Mouse (Mus musculus) liver, embryonic 14.5 days (tissue): ENCODE results near the gene Gm48552. TPM values are rescaled to one million over a fixed set of nuclear protein-coding genes. Genes with fewer than 3 reads are reported as not detected.

ENCODE experiments used
- ATAC-seq: fragments of 200-750 bp; cut with Nextera tagmentation; 2 replicates; pipeline ENCODE4 v1.8.0; 2017; ENCODE audit warnings: moderate number of reproducible peaks, mild to moderate bottlenecking, moderate library complexity; ENCODE audit not compliant: insufficient read depth
- DNase-seq, 3 experiments: peaks; one replicate each; pipeline ENCODE4 v3.0.0-alpha.2; 2012 to 2013; ENCODE audit warnings: low read depth in 3 of 3, low spot score in 3 of 3
- H3K27ac ChIP-seq: fragments of 300-500 bp; sonication (generic); 2 replicates; pipeline ENCODE4 v1.5.1; 2014; ENCODE audit warnings: moderate library complexity, mild to moderate bottlenecking, control low read depth, inconsistent platforms
- H3K27me3 ChIP-seq: fragments of 300-500 bp; sonication (generic); 2 replicates; pipeline ENCODE4 v1.6.1; 2014; ENCODE audit warnings: mild to moderate bottlenecking, low read length, moderate library complexity; ENCODE audit not compliant: control insufficient read depth, insufficient read depth
- H3K36me3 ChIP-seq: fragments of 300-500 bp; sonication (generic); replicated peaks from 2 replicates; pipeline ENCODE4 v1.6.1; 2014; ENCODE audit warnings: low read depth; ENCODE audit not compliant: control insufficient read depth, insufficient read depth
- H3K4me1 ChIP-seq, 2 experiments: fragments of 200-500 bp in 1 of 2; fragments of 300-500 bp in 1 of 2; sonication (generic) in 1 of 2; replicated peaks; 2 replicates each; pipeline ENCODE4 v1.6.1; 2012 to 2014; ENCODE audit warnings: antibody characterized with exemption in 1 of 2, inconsistent platforms in 1 of 2, low read length in 1 of 2; ENCODE audit not compliant: control insufficient read depth in 2 of 2, insufficient read depth in 2 of 2
- H3K4me2 ChIP-seq: fragments of 300-500 bp; sonication (generic); 2 replicates; pipeline ENCODE4 v1.6.1; 2014; ENCODE audit warnings: low read depth, mild to moderate bottlenecking, control low read depth, moderate library complexity
- H3K4me3 ChIP-seq, 2 experiments: fragments of 200-500 bp in 1 of 2; fragments of 300-500 bp in 1 of 2; sonication (generic) in 1 of 2; 2 replicates each; pipeline ENCODE4 v1.5.1; 2012 to 2014; ENCODE audit warnings: low read depth in 2 of 2, low read length in 2 of 2, mild to moderate bottlenecking in 2 of 2, control low read depth in 1 of 2, inconsistent platforms in 1 of 2, moderate library complexity in 1 of 2; ENCODE audit not compliant: insufficient read depth in 1 of 2
- H3K9ac ChIP-seq: fragments of 300-500 bp; sonication (generic); replicated peaks from 2 replicates; pipeline ENCODE4 v1.6.1; 2014; ENCODE audit warnings: mild to moderate bottlenecking, control low read depth, moderate library complexity
- H3K9me3 ChIP-seq: fragments of 300-500 bp; sonication (generic); 2 replicates; pipeline ENCODE4 v1.6.1; 2016; ENCODE audit warnings: low read length, mixed read lengths; ENCODE audit not compliant: control insufficient read depth
- CTCF ChIP-seq: IDR thresholded peaks from 2 replicates; pipeline ENCODE4 v1.5.1; 2016; ENCODE audit warnings: antibody characterized with exemption, low read depth, control low read depth
- EP300 ChIP-seq: IDR thresholded peaks from 2 replicates; pipeline ENCODE4 v1.6.1; 2016; ENCODE audit warnings: antibody characterized with exemption, low read depth
- WGBS: fragments of 180-500 bp; shearing (Covaris S2); extraction: QIAGEN DNeasy Blood & Tissue Kit; methylation state at CpG from one replicate; pipeline ENCODE4 v1.1.7; 2014; ENCODE audit not compliant: insufficient replicate concordance; 5-methylcytosine and 5-hydroxymethylcytosine counted together
- polyA plus RNA-seq, 2 experiments: library from polyadenylated mRNA; depleted of rRNA in 1 of 2; stranded (reverse) in 1 of 2; unstranded in 1 of 2; fragments of >200 nt; fragmentation: Nextera tagmentation in 1 of 2; extraction: Ambion mirVana in 1 of 2; gene quantifications; 2 replicates each; pipeline versions ENCODE4 v1.2.1 to v1.2.3; 2012 to 2014

Gene Gm48552
- polyA plus RNA-seq, 2 experiments: 0.36 to 0.90 TPM

- H3K36me3 ChIP-seq: peaks cover 9% of the 10 kb centered on the region; the same call in 1 of the 2 replicates
These were observed 3.5 kb downstream of the Gm48552 start for GRCm38 (mm10) chr10:81392270-81392669.

GRCm38 (mm10) chr10:81392781-81393185, 4.0 kb downstream of the Gm48552 start, which contains the start of gene Smim24:
Smim24 (plus strand) TSS chr10:81393051.
- TF ChIP-seq CTCF: no peak
- TF ChIP-seq EP300: no peak
- 49% methylated on average over 14 of the region's 14 CpGs for WGBS
- no peaks in the 10 kb centered on the region for H3K9me3 ChIP-seq
- DNase-seq (no peak), ATAC-seq (no peak; the same call in 1 of the 2 replicates)
- H3K4me1 ChIP-seq: peaks cover 2 to 5% of the 10 kb centered on the region in 2 experiments; a peak in 3 of 4 replicates
- H3K4me2 ChIP-seq: peak within 1 kb of the TSS; percentile 65
- no peak within 1 kb of the TSS for H3K27ac ChIP-seq
- peak within 1 kb of the TSS; percentile 41 for H3K4me3 ChIP-seq
- H3K36me3 ChIP-seq: peaks cover 4% of the 10 kb centered on the region; the same call in 1 of the 2 replicates
- H3K27me3 ChIP-seq: no peaks in the 10 kb centered on the region
- H3K9ac ChIP-seq: peak within 1 kb of the TSS; percentile 37; the same call in 1 of the 2 replicates

More at GRCm38 (mm10) chr10:81392270-81392669, 3.5 kb downstream of the Gm48552 start:
- no peak for TF ChIP-seq CTCF
- no peak for TF ChIP-seq EP300
- H3K4me2 ChIP-seq: no peak overlapping the region
- peaks cover 2 to 5% of the 10 kb centered on the region in 2 experiments; a peak in 3 of 4 replicates for H3K4me1 ChIP-seq
- WGBS: 44% methylated on average over 6 of the region's 6 CpGs
- no peak overlapping the region for H3K9ac ChIP-seq
- ATAC-seq: no peak
- no peak for DNase-seq
- no peak overlapping the region for H3K27ac ChIP-seq
- H3K9me3 ChIP-seq: no peaks in the 10 kb centered on the region
- no peak overlapping the region for H3K4me3 ChIP-seq
- no peaks in the 10 kb centered on the region for H3K27me3 ChIP-seq

DNA sequence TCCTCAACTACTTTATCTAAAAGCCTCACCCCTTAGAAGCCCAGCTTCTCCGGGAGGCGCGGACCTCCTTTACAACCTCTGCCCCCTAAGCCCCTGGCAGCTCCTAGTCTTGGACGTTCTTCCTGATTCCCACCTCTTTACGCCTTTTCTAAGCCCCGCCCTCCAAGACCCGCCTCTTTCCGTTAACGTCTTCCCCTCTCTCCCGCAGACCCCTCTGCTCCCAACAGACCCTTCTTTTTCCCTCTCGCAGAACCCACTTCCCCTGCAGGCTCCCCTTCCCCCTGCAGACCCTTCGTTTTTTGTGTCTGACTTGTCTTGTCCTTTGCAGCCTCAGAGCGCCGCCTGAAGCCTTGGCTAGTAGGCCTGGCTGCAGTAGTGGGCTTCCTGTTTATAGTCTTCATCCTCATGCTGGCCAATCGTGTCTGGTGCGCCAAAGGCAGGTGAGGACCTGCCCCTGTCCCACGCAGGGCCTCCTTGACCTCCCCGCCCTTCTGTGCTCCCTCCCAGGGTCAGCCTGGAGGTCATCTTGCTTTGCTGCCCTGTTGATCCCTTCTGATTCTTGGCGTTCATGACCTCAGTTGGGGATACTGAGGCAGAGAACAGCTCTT, 4.8 kb downstream of the Gm48552 start:
- H3K4me3 ChIP-seq: peak overlapping the region; percentile 41
- DNase-seq: no peak
- no peak for ATAC-seq
- H3K27ac ChIP-seq: no peak overlapping the region
- no peaks in the 10 kb centered on the region for H3K27me3 ChIP-seq
- no peak for TF ChIP-seq EP300
- TF ChIP-seq CTCF: no peak
- peak overlapping the region; percentile 65 for H3K4me2 ChIP-seq
- H3K9ac ChIP-seq: peak overlapping the region; percentile 37; the same call in 1 of the 2 replicates
- peaks cover 2 to 5% of the 10 kb centered on the region in 2 experiments; a peak in 3 of 4 replicates for H3K4me1 ChIP-seq
- 5% methylated on average over 19 of the region's 19 CpGs for WGBS
- H3K36me3 ChIP-seq: no peaks in the 10 kb centered on the region
- no peaks in the 10 kb centered on the region for H3K9me3 ChIP-seq

DNA sequence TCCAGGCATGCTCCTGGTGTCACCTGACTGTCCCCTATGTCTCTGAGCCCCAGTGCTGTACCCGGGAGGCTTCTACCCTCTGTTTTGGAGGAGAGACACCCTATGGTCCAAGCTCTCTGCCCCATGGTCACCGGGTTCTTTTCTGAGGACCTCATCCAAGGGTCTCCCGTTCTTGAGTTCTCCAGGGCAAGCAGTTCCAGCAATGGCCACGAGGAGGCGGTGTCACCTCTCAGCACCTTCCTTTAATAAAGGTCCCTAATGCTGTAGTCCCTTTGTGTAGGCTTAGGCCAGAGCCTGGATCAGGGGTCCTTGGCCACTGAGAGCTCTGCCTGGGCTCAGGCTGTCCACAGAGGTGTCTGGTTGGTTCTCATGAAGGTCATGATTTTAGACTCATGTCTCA, 6.3 kb downstream of the Gm48552 start:
- no peak for ATAC-seq
- peak in 1 of 3 experiments; percentile 53 for DNase-seq
- 4% methylated on average over 5 of the region's 5 CpGs for WGBS
- no peak overlapping the region for H3K4me3 ChIP-seq
- H3K27ac ChIP-seq: no peak overlapping the region
- H3K36me3 ChIP-seq: no peaks in the 10 kb centered on the region
- no peaks in the 10 kb centered on the region for H3K9me3 ChIP-seq
- no peak overlapping the region for H3K4me2 ChIP-seq
- H3K27me3 ChIP-seq: no peaks in the 10 kb centered on the region
- peaks cover 2 to 5% of the 10 kb centered on the region in 2 experiments; a peak in 3 of 4 replicates for H3K4me1 ChIP-seq
- H3K9ac ChIP-seq: no peak overlapping the region
- no peak for TF ChIP-seq EP300
- TF ChIP-seq CTCF: peak; percentile 98

GRCm38 (mm10) chr10:81395865-81396264, 7.1 kb downstream of the Gm48552 start:
- WGBS: 82% methylated on average over 4 of the region's 4 CpGs
- Histone ChIP-seq H3K27me3 (no peaks in the 10 kb centered on the region), H3K27ac (no peak overlapping the region), H3K4me2 (no peak overlapping the region), H3K4me1 (peaks cover 2 to 5% of the 10 kb centered on the region in 2 experiments; a peak in 3 of 4 replicates), H3K4me3 (no peak overlapping the region), H3K36me3 (no peaks in the 10 kb centered on the region; the same call in 1 of the 2 replicates), H3K9me3 (no peaks in the 10 kb centered on the region), H3K9ac (no peak overlapping the region)
- TF ChIP-seq EP300: no peak
- no peak for TF ChIP-seq CTCF
- ATAC-seq (no peak), DNase-seq (no peak)
